Mouse (Mus musculus): ENCODE results near the gene Zfp59. TPM values are rescaled to one million over a fixed set of nuclear protein-coding genes. Genes with fewer than 3 reads are reported as not detected.
A peak's percentile ranks its signal among the peaks of the same experiment; 100 is the strongest.
"Not testable (repeated sequence)": the region's sequence is repeated elsewhere in the genome, so short reads cannot be mapped to it uniquely, and the experiment has no call there.

Gene Zfp59
- 1 to 10 TPM; 2.3 to 3.0 TPM for total RNA-seq (2021)

- DNase-seq, result peak; percentile 91
Measured at GRCm38 (mm10) chr7:27838323-27839249, at the start of gene Zfp59. TSS of gene Zfp59 (plus strand) at chr7:27838607.

GRCm38 (mm10) chr7:27789306-27789705, 49.1 kb upstream of the Zfp59 start:
- no peak for DNase-seq

- not testable (repeated sequence) for DNase-seq
Measured at GRCm38 (mm10) chr7:27793865-27794264, 44.5 kb upstream of the Zfp59 start.

- no peak for DNase-seq
Measured at GRCm38 (mm10) chr7:27794566-27794965, 43.8 kb upstream of the Zfp59 start.

GRCm38 (mm10) chr7:27797906-27798811, 40.2 kb upstream of the Zfp59 start:
- DNase-seq, result no peak

- no peak for DNase-seq
Measured at GRCm38 (mm10) chr7:27801137-27801536, 37.3 kb upstream of the Zfp59 start.

GRCm38 (mm10) chr7:27802986-27803385, 35.4 kb upstream of the Zfp59 start:
- DNase-seq, result no peak

- DNase-seq, result peak; percentile 80
Measured at GRCm38 (mm10) chr7:27804297-27805030, 33.9 kb upstream of the Zfp59 start.

GRCm38 (mm10) chr7:27806896-27807295, 31.5 kb upstream of the Zfp59 start, which contains the start of gene Zfp626:
TSS of gene Zfp626 (plus strand) at chr7:27807196.
- DNase-seq, result not testable (repeated sequence)

GRCm38 (mm10) chr7:27807305-27807704, 31.1 kb upstream of the Zfp59 start:
- DNase-seq, result not testable (repeated sequence)

GRCm38 (mm10) chr7:27818526-27819110, 19.8 kb upstream of the Zfp59 start:
- DNase-seq, result no peak

GRCm38 (mm10) chr7:27822611-27823010, 15.8 kb upstream of the Zfp59 start:
- DNase-seq, result no peak

GRCm38 (mm10) chr7:27834131-27834530, 4.3 kb upstream of the Zfp59 start:
- DNase-seq, result no peak

GRCm38 (mm10) chr7:27837896-27838295, 511 bp upstream of the Zfp59 start:
- DNase-seq, result no peak

GRCm38 (mm10) chr7:27839596-27839995, 1.2 kb downstream of the Zfp59 start:
- no peak for DNase-seq

- DNase-seq, result no peak
Measured at GRCm38 (mm10) chr7:27840104-27840503, 1.7 kb downstream of the Zfp59 start.

GRCm38 (mm10) chr7:27857227-27857626, 18.8 kb downstream of the Zfp59 start, which contains the start of gene Zfp607a:
TSS of gene Zfp607a (plus strand) at chr7:27857527.
- DNase-seq, result no peak

GRCm38 (mm10) chr7:27859301-27860251, 21.2 kb downstream of the Zfp59 start:
- peak; percentile 8 for DNase-seq

- DNase-seq, result peak; percentile 77
Measured at GRCm38 (mm10) chr7:27860396-27861235, 22.2 kb downstream of the Zfp59 start.

- not testable (repeated sequence) for DNase-seq
Measured at GRCm38 (mm10) chr7:27862578-27862977, 24.2 kb downstream of the Zfp59 start.

Data from heart, postnatal 4 days (tissue).